10 mouse cellular contexts compared by ENCODE assay signal in the genomic region with DNA sequence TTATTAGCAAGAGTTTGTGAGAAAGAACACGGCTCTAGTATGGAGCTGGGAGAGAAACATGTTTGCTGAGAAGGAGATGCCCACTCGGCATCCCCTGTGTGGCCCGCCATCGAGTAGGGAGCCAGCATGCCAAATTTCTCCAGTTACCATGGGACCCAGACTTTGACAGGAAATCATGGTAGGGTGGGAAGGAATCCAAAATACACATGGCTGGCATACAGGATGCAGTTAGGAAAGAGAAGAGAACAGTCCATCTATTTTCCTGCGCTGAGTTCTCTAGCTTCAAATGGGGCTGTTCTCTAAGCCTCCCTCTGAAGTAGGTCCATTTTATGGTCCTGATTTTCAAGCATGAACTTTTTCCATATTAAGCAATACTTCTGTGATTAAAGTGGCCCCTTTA. TPM values are rescaled to one million over a fixed set of nuclear protein-coding genes. Genes with fewer than 3 reads are reported as not detected.
DNase-seq lines count a peak whose midpoint lies in the region; ATAC-seq and TF ChIP-seq lines count a peak whose summit lies in the region.
"Had no signal": no experiment of that assay in that cellular context is flagged by ENCODE, and none has a peak within 500 bp of the region (broad histone marks: within the 10 kb centered on the region; RNA-seq: fewer than 3 reads in every experiment).

No protein-coding gene starts in this region.

- no peak overlapping the region for H3K4me3 ChIP-seq in forebrain, postnatal 0 days (ENCODE audit: low read depth, low read length)
- H3K4me3 ChIP-seq in forebrain, embryonic 16.5 days (replicated peaks; ENCODE audit: low read length): no peak overlapping the region
- H3K4me3 ChIP-seq in hindbrain, embryonic 14.5 days (replicated peaks; ENCODE audit: low read length): no peak overlapping the region
- no peak overlapping the region for H3K4me3 ChIP-seq in hindbrain, embryonic 10.5 days

- no peak overlapping the region for H3K4me2 ChIP-seq in forebrain, postnatal 0 days (ENCODE audit: low read depth)
- no peak overlapping the region for H3K4me2 ChIP-seq in forebrain, embryonic 16.5 days (ENCODE audit: low read length)
- H3K4me2 ChIP-seq in hindbrain, embryonic 14.5 days (replicated peaks): no peak overlapping the region

- no peak for TF ChIP-seq POLR2A in brain, embryonic 14.5 days (IDR thresholded peaks at IDR 0.05; ENCODE audit: borderline replicate concordance, extremely low read depth, insufficient read depth, insufficient read length, poor library complexity, severe bottlenecking)

- WGBS in forebrain, postnatal 0 days: 36% methylated on average over 5 of the region's 5 CpGs
- 52% methylated on average over 5 of the region's 5 CpGs for WGBS in forebrain, embryonic 16.5 days
- 55% methylated on average over 5 of the region's 5 CpGs for WGBS in hindbrain, embryonic 14.5 days
- 90% methylated on average over 5 of the region's 5 CpGs for WGBS in hindbrain, embryonic 10.5 days

- H3K4me1 ChIP-seq in forebrain, postnatal 0 days (ENCODE audit: insufficient read depth): 0 out of 2 replicates have a peak, but pooled peaks cover 3% of the 10 kb centered on the region
- H3K4me1 ChIP-seq in forebrain, embryonic 16.5 days (replicated peaks; ENCODE audit: control insufficient read depth, insufficient read depth, low read length): peaks cover 16% of the 10 kb centered on the region
- H3K4me1 ChIP-seq in hindbrain, embryonic 14.5 days (replicated peaks; ENCODE audit: control insufficient read depth, insufficient read depth, low read length): 0 out of 2 replicates have a peak, but pooled peaks cover 5% of the 10 kb centered on the region
- H3K4me1 ChIP-seq in hindbrain, embryonic 10.5 days (replicated peaks): peaks cover 25% of the 10 kb centered on the region

- no peak overlapping the region for H3K27ac ChIP-seq in forebrain, postnatal 0 days (ENCODE audit: low read depth, low read length)
- H3K27ac ChIP-seq in forebrain, embryonic 16.5 days (ENCODE audit: low read length): no peak overlapping the region
- no peak overlapping the region; the same call in 1 of the 2 replicates for H3K27ac ChIP-seq in hindbrain, embryonic 14.5 days
- H3K27ac ChIP-seq in hindbrain, embryonic 10.5 days: no peak overlapping the region

- H3K9me3 ChIP-seq in forebrain, postnatal 0 days (ENCODE audit: low read length): no peaks in the 10 kb centered on the region
- H3K9me3 ChIP-seq in forebrain, embryonic 16.5 days (ENCODE audit: control insufficient read depth, low read length): no peaks in the 10 kb centered on the region
- no peaks in the 10 kb centered on the region for H3K9me3 ChIP-seq in hindbrain, embryonic 14.5 days (ENCODE audit: control insufficient read depth, low read length)
- H3K9me3 ChIP-seq in hindbrain, embryonic 10.5 days: no peaks in the 10 kb centered on the region

- no peak overlapping the region for H3K9ac ChIP-seq in forebrain, postnatal 0 days
- H3K9ac ChIP-seq in forebrain, embryonic 16.5 days (replicated peaks; ENCODE audit: low read depth, low read length): no peak overlapping the region
- H3K9ac ChIP-seq in hindbrain, embryonic 14.5 days: no peak overlapping the region

- DNase-seq in forebrain, postnatal 0 days: peak; percentile 40
- DNase-seq in hindbrain, embryonic 14.5 days (ENCODE audit: low spot score): peak; percentile 35
- no peak for DNase-seq in hindbrain, embryonic 10.5 days (ENCODE audit: low spot score)
- DNase-seq in 3134 (ENCODE audit: extremely low read depth, insufficient read length, low spot score): peak; percentile 19
- peak; percentile 68 for DNase-seq in brain, embryonic 14.5 days (ENCODE audit: low read depth)
- no peak for DNase-seq in urinary bladder, adult 2 months (ENCODE audit: low spot score)
- DNase-seq: kidney, adult 9 months; thymus, adult 18-20 months had no signal

- TF ChIP-seq CTCF in forebrain, postnatal 0 days (IDR thresholded peaks at IDR 0.05; ENCODE audit: low read depth): no peak
- no peak for TF ChIP-seq CTCF in brain, embryonic 14.5 days (IDR thresholded peaks at IDR 0.05; ENCODE audit: borderline replicate concordance, extremely low read depth, insufficient read depth, insufficient read length)

- ATAC-seq in forebrain, postnatal 0 days: no peak
- no peak for ATAC-seq in forebrain, embryonic 16.5 days
- ATAC-seq in hindbrain, embryonic 14.5 days (ENCODE audit: low FRiP score): no peak
- no peak for ATAC-seq in monocyte, adult 5-6 weeks (replicated peaks; ENCODE audit: insufficient number of reproducible peaks, low FRiP score, low TSS enrichment, poor library complexity, severe bottlenecking)

- H3K36me3 ChIP-seq in forebrain, postnatal 0 days (ENCODE audit: insufficient read depth): no peaks in the 10 kb centered on the region
- no peaks in the 10 kb centered on the region for H3K36me3 ChIP-seq in forebrain, embryonic 16.5 days (ENCODE audit: control insufficient read depth, insufficient read depth)
- H3K36me3 ChIP-seq in hindbrain, embryonic 14.5 days (replicated peaks; ENCODE audit: control insufficient read depth, insufficient read depth): no peaks in the 10 kb centered on the region
- H3K36me3 ChIP-seq in hindbrain, embryonic 10.5 days: no peaks in the 10 kb centered on the region

- no peaks in the 10 kb centered on the region for H3K27me3 ChIP-seq in forebrain, postnatal 0 days (ENCODE audit: insufficient read depth, low read length)
- no peaks in the 10 kb centered on the region for H3K27me3 ChIP-seq in forebrain, embryonic 16.5 days (replicated peaks; ENCODE audit: control insufficient read depth, insufficient read depth, low read length)
- no peaks in the 10 kb centered on the region for H3K27me3 ChIP-seq in hindbrain, embryonic 14.5 days (ENCODE audit: control insufficient read depth, insufficient read depth, low read length)
- no peaks in the 10 kb centered on the region for H3K27me3 ChIP-seq in hindbrain, embryonic 10.5 days (ENCODE audit: insufficient read depth, poor library complexity, severe bottlenecking)

RNA-seq across cellular contexts. Expression of gene Abtb2, which starts 22.7 kb away (rescaled TPM):
- total RNA-seq in forebrain, postnatal 0 days (2014; rRNA removed): 13.9 and 16.9 TPM in 2 replicates
- polyA plus RNA-seq in forebrain, postnatal 0 days (2015; fragmentation: Nextera tagmentation; extraction: Ambion mirVana): 6.5 TPM in 2 replicates
- 7.4 and 7.8 TPM in 2 replicates for polyA plus RNA-seq in forebrain, embryonic 16.5 days (2015; fragmentation: Nextera tagmentation; extraction: Ambion mirVana)
- polyA plus RNA-seq in hindbrain, embryonic 14.5 days (2014; fragmentation: Nextera tagmentation; extraction: Ambion mirVana): 10.5 and 11.9 TPM in 2 replicates
- 13.3 and 21.3 TPM in 2 replicates for polyA plus RNA-seq in hindbrain, embryonic 10.5 days (2016; fragmentation: Nextera tagmentation; extraction: Ambion mirVana)
- polyA plus RNA-seq in brain, embryonic 14.5 days (2012; rRNA removed): 14.3 and 16.7 TPM in 2 replicates
- 4.2 and 4.3 TPM in 2 replicates for polyA plus RNA-seq in urinary bladder, adult 2 months (2012; rRNA removed)
- total RNA-seq in monocyte, adult 5-6 weeks (2017): 6.0 to 16.5 TPM (median 9.1 TPM) in 3 replicates

Comparison
In these comparisons a context has a peak if more than half of its experiments do, and no peak if none do; other contexts are left out.
1. DNase-seq: peak in forebrain, postnatal 0 days (single experiment), hindbrain, embryonic 14.5 days (single experiment), 3134 (single experiment) and brain, embryonic 14.5 days (single experiment); none in hindbrain, embryonic 10.5 days (single experiment) and urinary bladder, adult 2 months (single experiment).